Mouse (Mus musculus): Measurements from ENCODE around the gene Adk. TPM values are rescaled to one million over a fixed set of nuclear protein-coding genes. Genes with fewer than 3 reads are reported as not detected.

The Adk gene
- polyA plus RNA-seq, 1 experiment from 2014 or later, result 197 TPM

DNA sequence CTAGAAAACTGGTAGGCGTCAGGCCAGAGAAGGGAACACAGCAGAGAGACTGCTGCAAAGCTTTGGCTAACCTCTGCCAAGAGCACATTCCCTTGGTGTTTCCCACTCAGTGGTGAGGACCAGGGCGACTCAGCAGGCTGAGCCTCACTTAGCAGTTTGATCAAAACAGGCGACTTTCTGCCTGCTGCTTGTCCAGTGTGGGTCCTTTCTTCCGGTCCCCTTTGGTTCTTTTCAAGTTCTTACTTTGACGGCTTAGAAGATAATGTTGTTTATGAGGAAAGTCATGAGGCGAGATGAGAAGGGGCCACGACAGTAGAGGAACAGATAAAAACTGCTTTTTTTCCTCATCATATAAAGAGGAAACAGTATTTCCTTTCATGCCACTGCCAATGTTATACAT, 49.2 kb downstream of the Adk start:
- Histone ChIP-seq H3K4me1 (replicated peaks) (peaks cover 14% of the 10 kb centered on the region), H3K36me3 (replicated peaks) (0 out of 2 replicates have a peak, but pooled peaks cover 4% of the 10 kb centered on the region), H3K27ac (replicated peaks) (peak overlapping the region; percentile 39; the same call in 1 of the 2 replicates), H3K27me3 (no peaks in the 10 kb centered on the region), H3K4me3 (replicated peaks) (no peak overlapping the region), H3K9me3 (replicated peaks) (no peaks in the 10 kb centered on the region), H3K9ac (no peak overlapping the region), H3K4me2 (no peak overlapping the region)
- WGBS (ENCODE audit: insufficient replicate concordance), result 19% methylated on average over 7 of the region's 7 CpGs
- ATAC-seq (ENCODE audit: insufficient read depth), result no peak

- Histone ChIP-seq H3K4me1 (replicated peaks) (peaks cover 14% of the 10 kb centered on the region), H3K4me2 (no peak overlapping the region), H3K27me3 (no peaks in the 10 kb centered on the region), H3K27ac (replicated peaks) (no peak overlapping the region), H3K9ac (no peak overlapping the region), H3K9me3 (replicated peaks) (no peaks in the 10 kb centered on the region), H3K36me3 (replicated peaks) (0 out of 2 replicates have a peak, but pooled peaks cover 2% of the 10 kb centered on the region), H3K4me3 (replicated peaks) (no peak overlapping the region)
- whole genome bisulfite sequencing (ENCODE audit: insufficient replicate concordance), result 53% methylated on average over 4 of the region's 4 CpGs
- no peak for ATAC-seq (ENCODE audit: insufficient read depth)
Measured at GRCm38 (mm10) chr14:21102666-21103203, 50.4 kb downstream of the Adk start.

DNA sequence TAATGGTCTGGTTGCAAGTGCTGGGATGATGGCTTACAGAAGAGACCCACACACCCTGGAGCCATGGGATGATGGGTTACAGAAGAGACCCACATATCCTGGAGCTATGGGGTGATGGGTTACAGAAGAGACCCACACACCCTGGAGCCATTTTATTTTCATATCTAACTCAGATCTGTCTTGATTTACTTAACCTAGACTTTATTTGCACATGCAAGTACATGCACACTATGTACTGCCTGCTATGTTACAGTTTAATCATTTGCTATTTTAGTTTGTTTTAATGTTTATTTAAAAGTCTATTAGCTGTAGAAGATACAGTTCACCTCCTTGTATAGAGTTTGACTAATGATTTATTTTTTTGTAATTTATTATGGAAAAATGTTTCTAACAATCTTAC, 52.7 kb downstream of the Adk start:
- Histone ChIP-seq H3K4me3 (replicated peaks) (no peak overlapping the region), H3K9ac (no peak overlapping the region), H3K9me3 (replicated peaks) (no peaks in the 10 kb centered on the region), H3K4me1 (replicated peaks) (peaks cover 3% of the 10 kb centered on the region), H3K27me3 (no peaks in the 10 kb centered on the region), H3K36me3 (replicated peaks) (0 out of 2 replicates have a peak, but pooled peaks cover 5% of the 10 kb centered on the region), H3K27ac (replicated peaks) (no peak overlapping the region), H3K4me2 (no peak overlapping the region)
- ATAC-seq (ENCODE audit: insufficient read depth), result no peak

GRCm38 (mm10) chr14:21106582-21106981, 54.2 kb downstream of the Adk start:
- Histone ChIP-seq H3K27me3 (no peaks in the 10 kb centered on the region), H3K9ac (no peak overlapping the region), H3K4me1 (replicated peaks) (peaks cover 5% of the 10 kb centered on the region), H3K36me3 (replicated peaks) (0 out of 2 replicates have a peak, but pooled peaks cover 5% of the 10 kb centered on the region), H3K27ac (replicated peaks) (no peak overlapping the region), H3K4me3 (replicated peaks) (no peak overlapping the region), H3K4me2 (no peak overlapping the region), H3K9me3 (replicated peaks) (no peaks in the 10 kb centered on the region)
- 45% methylated on average over 8 of the region's 8 CpGs for WGBS (ENCODE audit: insufficient replicate concordance)
- ATAC-seq (ENCODE audit: insufficient read depth), result peak; percentile 72

- Histone ChIP-seq H3K4me2 (no peak overlapping the region), H3K36me3 (replicated peaks) (0 out of 2 replicates have a peak, but pooled peaks cover 5% of the 10 kb centered on the region), H3K27me3 (no peaks in the 10 kb centered on the region), H3K4me1 (replicated peaks) (peaks cover 9% of the 10 kb centered on the region; the same call in 1 of the 2 replicates), H3K4me3 (replicated peaks) (no peak overlapping the region), H3K27ac (replicated peaks) (0 out of 2 replicates have a peak overlapping the region, but pooled peaks have one; percentile 19), H3K9ac (no peak overlapping the region), H3K9me3 (replicated peaks) (no peaks in the 10 kb centered on the region)
- ATAC-seq (ENCODE audit: insufficient read depth), result no peak
- 77% methylated on average over 3 of the region's 3 CpGs for WGBS (ENCODE audit: insufficient replicate concordance)
Measured at GRCm38 (mm10) chr14:21107551-21107950, 55.2 kb downstream of the Adk start.

- 68% methylated on average over 4 of the region's 4 CpGs for WGBS (ENCODE audit: insufficient replicate concordance)
- no peaks in the 10 kb centered on the region for H3K27me3 ChIP-seq
- 0 out of 2 replicates have a peak, but pooled peaks cover 2% of the 10 kb centered on the region for H3K36me3 ChIP-seq (replicated peaks)
- no peak overlapping the region for H3K9ac ChIP-seq
- H3K4me3 ChIP-seq (replicated peaks), result no peak overlapping the region
- no peaks in the 10 kb centered on the region for H3K9me3 ChIP-seq (replicated peaks)
- ATAC-seq (ENCODE audit: insufficient read depth), result no peak
- H3K4me1 ChIP-seq (replicated peaks), result peaks cover 21% of the 10 kb centered on the region
- H3K4me2 ChIP-seq, result no peak overlapping the region
- no peak overlapping the region for H3K27ac ChIP-seq (replicated peaks)
Measured at GRCm38 (mm10) chr14:21110492-21110891, 58.1 kb downstream of the Adk start.

- H3K4me1 ChIP-seq (replicated peaks), result peaks cover 29% of the 10 kb centered on the region
- no peaks in the 10 kb centered on the region for H3K9me3 ChIP-seq (replicated peaks)
- 0 out of 2 replicates have a peak, but pooled peaks cover 2% of the 10 kb centered on the region for H3K36me3 ChIP-seq (replicated peaks)
- H3K27ac ChIP-seq (replicated peaks), result no peak overlapping the region
- H3K27me3 ChIP-seq, result no peaks in the 10 kb centered on the region
- 83% methylated on average over 1 of the region's 1 CpGs for WGBS (ENCODE audit: insufficient replicate concordance)
- H3K9ac ChIP-seq, result no peak overlapping the region
- H3K4me2 ChIP-seq, result no peak overlapping the region
- no peak for ATAC-seq (ENCODE audit: insufficient read depth)
- no peak overlapping the region for H3K4me3 ChIP-seq (replicated peaks)
Measured at GRCm38 (mm10) chr14:21111500-21111899, 59.1 kb downstream of the Adk start.

GRCm38 (mm10) chr14:21112174-21112573, 59.8 kb downstream of the Adk start:
- no peak for ATAC-seq (ENCODE audit: insufficient read depth)
- H3K27me3 ChIP-seq, result no peaks in the 10 kb centered on the region
- no peak overlapping the region; the same call in 1 of the 2 replicates for H3K27ac ChIP-seq (replicated peaks)
- H3K4me1 ChIP-seq (replicated peaks), result peaks cover 29% of the 10 kb centered on the region
- WGBS (ENCODE audit: insufficient replicate concordance), result 69% methylated on average over 5 of the region's 5 CpGs
- H3K4me3 ChIP-seq (replicated peaks), result no peak overlapping the region
- H3K4me2 ChIP-seq, result no peak overlapping the region
- H3K9ac ChIP-seq, result no peak overlapping the region
- 0 out of 2 replicates have a peak, but pooled peaks cover 2% of the 10 kb centered on the region for H3K36me3 ChIP-seq (replicated peaks)
- H3K9me3 ChIP-seq (replicated peaks), result no peaks in the 10 kb centered on the region

GRCm38 (mm10) chr14:21112742-21113141, 60.4 kb downstream of the Adk start:
- peak overlapping the region; percentile 77 for H3K27ac ChIP-seq (replicated peaks)
- WGBS (ENCODE audit: insufficient replicate concordance), result 63% methylated on average over 6 of the region's 6 CpGs
- peak; percentile 73 for ATAC-seq (ENCODE audit: insufficient read depth)

DNA sequence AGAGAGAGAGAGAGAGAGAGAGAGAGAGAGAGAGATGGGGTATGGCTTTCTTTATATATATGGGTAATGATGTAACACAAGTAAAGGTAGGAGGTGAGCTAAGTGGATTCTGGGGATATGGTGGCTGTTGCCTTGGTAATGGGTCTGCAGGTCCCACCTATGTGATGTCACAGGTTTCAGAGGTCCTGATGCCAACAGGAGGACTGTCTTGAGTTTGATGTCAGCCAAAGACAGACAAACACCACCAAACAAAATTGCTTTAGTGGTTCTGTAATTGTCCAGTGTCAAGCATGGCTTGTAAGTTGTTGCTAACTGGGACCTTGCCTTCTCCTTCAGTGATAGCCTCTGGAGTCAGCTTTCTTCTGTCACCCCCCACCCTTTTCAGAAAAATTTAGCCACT, 62.0 kb downstream of the Adk start:
- Histone ChIP-seq H3K9ac (no peak overlapping the region), H3K36me3 (replicated peaks) (0 out of 2 replicates have a peak, but pooled peaks cover under 1% of the 10 kb centered on the region), H3K4me2 (no peak overlapping the region), H3K9me3 (replicated peaks) (no peaks in the 10 kb centered on the region), H3K27me3 (no peaks in the 10 kb centered on the region), H3K4me3 (replicated peaks) (no peak overlapping the region), H3K27ac (replicated peaks) (no peak overlapping the region), H3K4me1 (replicated peaks) (peaks cover 37% of the 10 kb centered on the region)
- ATAC-seq (ENCODE audit: insufficient read depth), result no peak

More at GRCm38 (mm10) chr14:21112742-21113141, 60.4 kb downstream of the Adk start:
- no peak overlapping the region for H3K4me2 ChIP-seq
- H3K36me3 ChIP-seq (replicated peaks), result 0 out of 2 replicates have a peak, but pooled peaks cover 2% of the 10 kb centered on the region
- no peak overlapping the region for H3K9ac ChIP-seq
- H3K27me3 ChIP-seq, result no peaks in the 10 kb centered on the region
- H3K9me3 ChIP-seq (replicated peaks), result no peaks in the 10 kb centered on the region
- no peak overlapping the region for H3K4me3 ChIP-seq (replicated peaks)
- peaks cover 34% of the 10 kb centered on the region for H3K4me1 ChIP-seq (replicated peaks)

- ATAC-seq (ENCODE audit: insufficient read depth), result 0 out of 2 replicates have a peak, but pooled peaks have one; percentile 14
- Histone ChIP-seq H3K4me1 (replicated peaks) (peaks cover 37% of the 10 kb centered on the region), H3K27me3 (no peaks in the 10 kb centered on the region), H3K9ac (no peak overlapping the region), H3K4me2 (no peak overlapping the region), H3K4me3 (replicated peaks) (no peak overlapping the region), H3K27ac (replicated peaks) (0 out of 2 replicates have a peak overlapping the region, but pooled peaks have one; percentile 21), H3K36me3 (replicated peaks) (no peaks in the 10 kb centered on the region), H3K9me3 (replicated peaks) (no peaks in the 10 kb centered on the region)
- WGBS (ENCODE audit: insufficient replicate concordance), result 62% methylated on average over 4 of the region's 4 CpGs
Measured at GRCm38 (mm10) chr14:21115318-21115717, 62.9 kb downstream of the Adk start.
